Comparison of ENCODE assay signal across 35 mouse cellular contexts in genomic region chr1:82191579-82191978, GRCm38 (mm10). TPM values are rescaled to one million over a fixed set of nuclear protein-coding genes. Genes with fewer than 3 reads are reported as not detected.
A peak's percentile ranks its signal among the peaks of the same experiment; 100 is the strongest.
DNase-seq lines count a peak whose midpoint lies in the region; ATAC-seq and TF ChIP-seq lines count a peak whose summit lies in the region.
"Had no signal": no experiment of that assay in that cellular context is flagged by ENCODE, and none has a peak within 500 bp of the region (broad histone marks: within the 10 kb centered on the region; RNA-seq: fewer than 3 reads in every experiment).

No protein-coding gene starts in this region.

- H3K36me3 ChIP-seq in hindbrain, postnatal 0 days (ENCODE audit: insufficient read depth, low read length): no peaks in the 10 kb centered on the region
- no peaks in the 10 kb centered on the region for H3K36me3 ChIP-seq in hindbrain, embryonic 10.5 days
- H3K36me3 ChIP-seq in intestine, embryonic 15.5 days: no peaks in the 10 kb centered on the region
- H3K36me3 ChIP-seq: embryonic facial prominence, embryonic 15.5 days; limb, embryonic 12.5 days; liver, embryonic 15.5 days; neural tube, embryonic 12.5 days; stomach, embryonic 15.5 days had no signal

- H3K4me1 ChIP-seq in hindbrain, postnatal 0 days (ENCODE audit: insufficient read depth, low read length): no peaks in the 10 kb centered on the region
- H3K4me1 ChIP-seq in hindbrain, embryonic 10.5 days (replicated peaks): no peaks in the 10 kb centered on the region
- H3K4me1 ChIP-seq in intestine, embryonic 15.5 days (replicated peaks): peaks cover 3% of the 10 kb centered on the region
- H3K4me1 ChIP-seq: liver, embryonic 15.5 days; neural tube, embryonic 12.5 days; stomach, embryonic 15.5 days had no signal

- 0 out of 2 replicates have a peak, but pooled peaks have one; percentile 43 for ATAC-seq in hindbrain, postnatal 0 days
- ATAC-seq in intestine, embryonic 15.5 days: no peak
- ATAC-seq: activated CD4-positive, CD25-positive, alpha-beta regulatory T cell, adult 4 months; forebrain, embryonic 13.5 days had no signal

- H3K4me3 ChIP-seq in hindbrain, postnatal 0 days (ENCODE audit: low read length): no peak overlapping the region
- H3K4me3 ChIP-seq in hindbrain, embryonic 10.5 days: no peak overlapping the region
- no peak overlapping the region for H3K4me3 ChIP-seq in intestine, embryonic 15.5 days (replicated peaks)
- H3K4me3 ChIP-seq: embryonic facial prominence, embryonic 15.5 days; forebrain, embryonic 13.5 days; limb, embryonic 12.5 days; liver, embryonic 15.5 days; myocyte; neural tube, embryonic 12.5 days; stomach, embryonic 15.5 days had no signal

- H3K9ac ChIP-seq in hindbrain, postnatal 0 days (replicated peaks; ENCODE audit: low read length): no peak overlapping the region
- no peak overlapping the region for H3K9ac ChIP-seq in intestine, embryonic 15.5 days
- H3K9ac ChIP-seq: embryonic facial prominence, embryonic 15.5 days; forebrain, embryonic 13.5 days; hindbrain, embryonic 14.5 days; limb, embryonic 12.5 days; liver, embryonic 15.5 days; lung, embryonic 14.5 days; neural tube, embryonic 12.5 days; stomach, embryonic 15.5 days had no signal

- H3K9me3 ChIP-seq in hindbrain, postnatal 0 days (ENCODE audit: low read length): no peaks in the 10 kb centered on the region
- no peaks in the 10 kb centered on the region for H3K9me3 ChIP-seq in hindbrain, embryonic 10.5 days
- H3K9me3 ChIP-seq in intestine, embryonic 15.5 days: no peaks in the 10 kb centered on the region
- H3K9me3 ChIP-seq: embryonic facial prominence, embryonic 15.5 days; forebrain, embryonic 13.5 days; limb, embryonic 12.5 days; liver, embryonic 15.5 days; neural tube, embryonic 12.5 days; stomach, embryonic 15.5 days had no signal

- no peak for TF ChIP-seq CTCF in hindbrain, postnatal 0 days (IDR thresholded peaks at IDR 0.05; ENCODE audit: low read depth)
- TF ChIP-seq CTCF in brain, embryonic 14.5 days (IDR thresholded peaks at IDR 0.05; ENCODE audit: borderline replicate concordance, extremely low read depth, insufficient read depth, insufficient read length): no peak

- 45% methylated on average over 3 of the region's 3 CpGs for WGBS in hindbrain, postnatal 0 days
- WGBS in hindbrain, embryonic 10.5 days: 50% methylated on average over 3 of the region's 3 CpGs
- 60% methylated on average over 3 of the region's 3 CpGs for WGBS in intestine, embryonic 15.5 days

- TF ChIP-seq POLR2A in brain, embryonic 14.5 days (IDR thresholded peaks at IDR 0.05; ENCODE audit: borderline replicate concordance, extremely low read depth, insufficient read depth, insufficient read length, poor library complexity, severe bottlenecking): no peak

- H3K27me3 ChIP-seq in hindbrain, postnatal 0 days (ENCODE audit: insufficient read depth, low read length): no peaks in the 10 kb centered on the region
- H3K27me3 ChIP-seq in hindbrain, embryonic 10.5 days (ENCODE audit: insufficient read depth, poor library complexity, severe bottlenecking): no peaks in the 10 kb centered on the region
- H3K27me3 ChIP-seq in intestine, embryonic 15.5 days (replicated peaks): no peaks in the 10 kb centered on the region
- H3K27me3 ChIP-seq: CH12.LX; embryonic facial prominence, embryonic 15.5 days; forebrain, embryonic 13.5 days; limb, embryonic 12.5 days; liver, embryonic 15.5 days; stomach, embryonic 15.5 days had no signal

- H3K27ac ChIP-seq in hindbrain, postnatal 0 days: no peak overlapping the region
- H3K27ac ChIP-seq in hindbrain, embryonic 10.5 days: no peak overlapping the region
- no peak overlapping the region for H3K27ac ChIP-seq in intestine, embryonic 15.5 days
- H3K27ac ChIP-seq: embryonic facial prominence, embryonic 15.5 days; forebrain, embryonic 13.5 days; hindbrain, embryonic 14.5 days; limb, embryonic 12.5 days; liver, embryonic 15.5 days; neural tube, embryonic 12.5 days; stomach, embryonic 15.5 days had no signal

- DNase-seq in cerebellum, postnatal 10 days: peak; percentile 35 to 65
- DNase-seq in cerebellum, postnatal 25 days: no peak
- DNase-seq in hindbrain, postnatal 0 days (ENCODE audit: low spot score): peak; percentile 31
- DNase-seq in hindbrain, embryonic 10.5 days (ENCODE audit: low spot score): no peak
- DNase-seq in brain, embryonic 14.5 days (ENCODE audit: low read depth): peak; percentile 27
- peak; percentile 81 for DNase-seq in retina, postnatal 1 day
- DNase-seq: adrenal gland, adult 2 months; adrenal gland, postnatal 36 days; cerebellum, adult 8-10 months; gastrocnemius, postnatal 14 days; heart, postnatal 36 days; kidney, adult 8-10 months; kidney, postnatal 10 days; layer of hippocampus, adult 9-11 months; lung, embryonic 14.5 days; lung, postnatal 14 days; right cerebral cortex, postnatal 25 days; thymus, postnatal 14 days had no signal

- H3K4me2 ChIP-seq in hindbrain, postnatal 0 days (ENCODE audit: low read depth, low read length): no peak overlapping the region
- no peak overlapping the region for H3K4me2 ChIP-seq in intestine, embryonic 15.5 days (replicated peaks)
- H3K4me2 ChIP-seq: embryonic facial prominence, embryonic 15.5 days; forebrain, embryonic 13.5 days; heart, embryonic 11.5 days; hindbrain, embryonic 14.5 days; limb, embryonic 12.5 days; liver, embryonic 15.5 days; lung, embryonic 14.5 days; neural tube, embryonic 12.5 days; stomach, embryonic 15.5 days had no signal

RNA-seq across cellular contexts. Expression of gene Gm9747, which starts 41.3 kb away (rescaled TPM):
- not detected in 2 replicates for total RNA-seq in hindbrain, postnatal 0 days (2014; rRNA removed)
- 17.5 and 17.7 TPM in 2 replicates for polyA plus RNA-seq in hindbrain, postnatal 0 days (2015; fragmentation: Nextera tagmentation; extraction: Ambion mirVana)
- 23.3 and 25.1 TPM in 2 replicates for polyA plus RNA-seq in hindbrain, embryonic 10.5 days (2016; fragmentation: Nextera tagmentation; extraction: Ambion mirVana)
- 0.05 and 0.15 TPM in 2 replicates for polyA plus RNA-seq in brain, embryonic 14.5 days (2012; rRNA removed)
- polyA plus RNA-seq in intestine, embryonic 15.5 days (2015; fragmentation: Nextera tagmentation; extraction: Ambion mirVana): 8.6 and 9.2 TPM in 2 replicates
- total RNA-seq: adrenal gland, adult 2 months; adrenal gland, postnatal 36 days; CH12.LX; common myeloid progenitor, adult 5-6 weeks; gastrocnemius, postnatal 14 days; granulocyte monocyte progenitor cell, adult 5-6 weeks; heart, postnatal 36 days; left cerebral cortex, postnatal 10 days; liver, adult 2 months had no signal
- polyA plus RNA-seq: adrenal gland, adult 2 months; large intestine, adult 2 months had no signal

Comparison
In these comparisons a context has a peak if more than half of its experiments do, and no peak if none do; other contexts are left out.
1. DNase-seq: peak in cerebellum, postnatal 10 days (2 of 2), hindbrain, postnatal 0 days (single experiment), brain, embryonic 14.5 days (single experiment) and retina, postnatal 1 day (single experiment); none in cerebellum, postnatal 25 days (0 of 2) and hindbrain, embryonic 10.5 days (single experiment).